Mouse (Mus musculus) heart, postnatal 14 days (tissue): ENCODE measurements around the gene Banp. TPM values are rescaled to one million over a fixed set of nuclear protein-coding genes. Genes with fewer than 3 reads are reported as not detected.

Experiments
- DNase-seq, 2 experiments: peaks; one replicate each; pipeline ENCODE4 v3.0.0; 2021 to 2022
- intact Hi-C: fragments of 180-260 bp; cut with DNase I; formaldehyde crosslinking; loops from one replicate; pipeline ENCODE4 v1.15.1; 2025
- long read RNA-seq, 2 experiments: library from polyadenylated mRNA; stranded (forward); transcript quantifications; one replicate each; pipeline ENCODE4 v2.0.0; 2021
- total RNA-seq, 2 experiments: library from RNA; stranded (reverse); gene quantifications; 2 replicates each; pipeline ENCODE4 v1.2.3; 2021

Gene Banp
- 10 to 100 TPM; 16.0 to 24.5 TPM for total RNA-seq
- long read RNA-seq, experiment 1, full-length matches to known transcripts = 11 of 21 reads
- long read RNA-seq, experiment 1, partial matches to known transcripts = 0 of 21 reads
- long read RNA-seq, experiment 1, other reads (novel, unspliced or antisense) = 10 of 21 reads
- long read RNA-seq, experiment 2, transcript Banp-201 (13 exons, 1,970 nt) = major isoform, 5 of 17 reads
- long read RNA-seq, experiment 2, partial matches to known transcripts = 1 of 17 reads
- long read RNA-seq, experiment 2, other reads (novel, unspliced or antisense) = 9 of 17 reads

DNA sequence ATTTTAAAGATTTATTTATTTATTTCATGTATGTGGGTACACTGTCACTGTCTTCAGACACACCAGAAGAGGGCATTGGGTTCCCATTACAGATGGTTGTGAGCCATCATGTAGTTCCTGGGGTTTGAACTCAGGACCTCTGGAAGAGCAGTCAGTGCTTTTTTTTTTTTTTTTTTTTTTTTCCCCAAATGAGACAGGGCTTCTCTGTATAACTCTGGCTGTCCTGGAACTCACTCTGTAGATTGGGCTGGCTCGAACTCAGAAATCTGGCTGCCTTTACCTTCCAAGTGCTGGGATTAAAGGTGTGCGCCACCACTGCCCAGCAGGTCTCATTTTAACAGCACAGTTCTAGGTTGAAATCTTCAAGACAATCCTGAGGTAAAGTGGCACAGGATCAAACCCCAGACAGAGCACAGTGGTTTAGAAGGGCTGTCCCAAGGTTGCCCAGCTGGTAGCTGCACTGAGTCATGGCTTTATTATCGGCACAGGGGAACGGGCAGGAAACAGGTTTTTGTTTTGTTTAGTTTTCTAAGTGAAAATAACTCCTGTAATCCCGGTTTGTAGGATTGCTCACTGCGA, at the start of gene Banp:
Gene Banp (plus strand): TSS at position 529 of the 579 bp plus-strand sequence.
- intact Hi-C loops = no loop called here
- no peak for DNase-seq

- intact Hi-C loops = no loop called here
- DNase-seq = peak; percentile 16 to 27
Measured at GRCm38 (mm10) chr8:121901498-121902236, 47.9 kb upstream of the Banp start.

DNA sequence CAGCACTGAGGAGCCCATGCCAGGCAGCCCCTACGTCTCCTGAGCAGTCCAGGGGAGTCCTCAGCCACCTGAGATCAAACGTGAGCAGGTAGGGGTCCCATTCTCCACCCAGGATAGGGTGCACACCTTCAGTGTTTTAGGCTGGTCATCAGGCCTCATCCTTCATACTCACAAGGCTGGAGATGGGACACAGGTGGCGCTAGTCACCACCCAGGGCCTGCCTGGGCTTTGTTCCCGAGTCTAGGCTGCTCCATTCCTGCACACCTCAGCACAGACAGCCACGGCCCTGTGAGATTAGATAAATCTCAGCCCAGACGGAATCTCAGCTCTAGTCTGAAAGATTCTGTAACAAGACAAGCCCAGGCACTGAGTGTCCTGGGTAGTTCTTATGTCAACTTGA, 45.6 kb upstream of the Banp start:
- intact Hi-C loops = no loop called here

GRCm38 (mm10) chr8:121904999-121905398, 44.6 kb upstream of the Banp start:
- DNase-seq = no peak
- intact Hi-C loops = no loop called here

More for the DNA sequence above, 45.6 kb upstream of the Banp start:
- no peak for DNase-seq

GRCm38 (mm10) chr8:121905420-121905819, 44.1 kb upstream of the Banp start:
- DNase-seq = no peak
- intact Hi-C loops = no loop called here

DNA sequence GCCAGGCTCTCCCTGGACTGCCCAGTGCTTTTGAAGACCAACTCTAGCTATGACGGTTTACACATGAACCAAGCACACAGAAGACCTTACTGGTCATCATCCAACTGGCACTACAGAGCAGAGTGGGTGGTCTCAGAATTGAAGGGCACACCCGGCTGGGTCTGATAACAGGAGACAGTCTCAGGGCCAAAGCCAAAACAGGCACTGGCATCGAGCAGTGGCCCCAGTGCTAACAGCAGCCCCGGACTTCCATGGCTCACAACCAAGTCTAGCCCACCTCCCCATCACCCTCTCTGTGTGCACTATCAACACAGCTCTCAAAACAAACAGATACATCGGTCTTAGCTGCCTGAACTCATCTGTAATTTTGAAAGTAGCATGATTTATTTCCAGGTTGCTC, 43.7 kb upstream of the Banp start:
- DNase-seq = no peak
- intact Hi-C loops = no loop called here

- peak in 1 of 2 experiments; percentile 43 for DNase-seq
- intact Hi-C loops = no loop called here
Measured at GRCm38 (mm10) chr8:121906542-121907512, 42.7 kb upstream of the Banp start.

- intact Hi-C loops = no loop called here
- peak; percentile 97 to 98 for DNase-seq
Measured at GRCm38 (mm10) chr8:121907587-121908248, 41.8 kb upstream of the Banp start, which contains the start of gene Slc7a5. TSS of gene Slc7a5 (minus strand) at chr8:121907694.

GRCm38 (mm10) chr8:121908378-121909147, 41.0 kb upstream of the Banp start:
- DNase-seq = no peak
- intact Hi-C loops = loop anchor here (1.0 kb wide), 2 partner anchors 34 to 58 kb away; no protein-coding TSS in a partner anchor

DNA sequence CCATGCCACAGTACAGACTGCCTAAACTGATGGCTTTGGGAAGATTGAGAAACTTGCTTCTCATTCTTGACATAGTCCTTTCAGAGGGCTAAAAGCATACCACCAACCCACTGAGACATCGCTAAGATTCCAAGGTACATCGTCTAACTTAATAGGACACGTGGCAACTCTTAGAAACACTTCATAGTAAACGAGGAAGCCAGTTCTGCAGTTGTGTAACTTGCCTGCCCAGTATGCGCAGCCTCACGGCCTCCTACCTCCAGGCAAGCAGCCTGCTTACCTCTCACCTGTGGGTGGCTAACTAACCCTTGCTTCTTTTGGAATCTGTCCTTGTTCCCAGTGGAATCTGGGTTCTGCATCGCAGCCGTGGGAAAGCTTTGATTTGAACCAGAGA, 40.4 kb upstream of the Banp start:
- intact Hi-C loops = loop anchor here (1.0 kb wide), 2 partner anchors 35 to 59 kb away; no protein-coding TSS in a partner anchor
- DNase-seq = no peak

- intact Hi-C loops = loop anchor here (1.0 kb wide), 2 partner anchors 35 to 59 kb away; no protein-coding TSS in a partner anchor
- peak; percentile 80 to 86 for DNase-seq
Measured at GRCm38 (mm10) chr8:121909663-121910062, 39.9 kb upstream of the Banp start.

- DNase-seq = no peak
- intact Hi-C loops = no loop called here
Measured at GRCm38 (mm10) chr8:121911400-121911799, 38.1 kb upstream of the Banp start.

DNA sequence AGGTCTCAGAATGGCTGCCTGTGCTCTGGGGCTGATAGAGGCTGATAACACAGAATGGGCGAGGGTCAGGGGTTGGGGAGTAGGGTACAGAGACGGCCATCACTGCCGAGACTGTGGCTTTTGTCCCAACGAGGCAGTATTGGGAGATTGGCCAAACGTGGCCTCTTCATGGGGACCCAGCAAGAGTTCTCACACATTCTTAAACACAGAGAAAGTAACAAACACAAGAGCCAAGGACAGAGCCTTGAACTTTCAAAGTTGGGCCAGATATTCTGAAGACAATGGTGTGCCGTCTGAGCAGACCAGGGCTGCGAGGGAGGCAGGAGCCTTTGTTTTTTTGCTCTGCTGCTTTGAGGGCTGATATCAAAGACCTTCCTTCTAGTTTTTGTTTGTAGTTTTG, 37.6 kb upstream of the Banp start:
- intact Hi-C loops = no loop called here
- no peak for DNase-seq

DNA sequence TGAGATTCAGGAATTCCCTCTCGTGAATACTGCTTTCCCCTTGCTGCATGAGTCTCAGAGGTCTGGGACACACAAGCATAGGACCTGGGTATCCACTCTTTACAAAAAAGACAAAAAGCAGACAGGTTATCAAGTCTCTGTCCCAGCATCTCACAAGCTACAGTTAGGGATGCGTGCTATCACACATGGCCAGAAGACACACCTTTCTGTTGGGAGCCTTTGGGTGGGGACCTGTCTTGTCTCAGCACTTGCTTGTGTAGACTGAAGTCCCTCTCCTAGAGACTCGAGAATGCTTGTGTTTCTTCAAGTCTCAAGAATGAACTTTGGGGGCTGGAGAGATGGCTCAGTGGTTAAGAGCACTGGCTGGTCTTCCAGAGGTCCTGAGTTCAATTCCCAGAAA, 36.7 kb upstream of the Banp start:
- intact Hi-C loops = no loop called here
- no peak for DNase-seq

DNA sequence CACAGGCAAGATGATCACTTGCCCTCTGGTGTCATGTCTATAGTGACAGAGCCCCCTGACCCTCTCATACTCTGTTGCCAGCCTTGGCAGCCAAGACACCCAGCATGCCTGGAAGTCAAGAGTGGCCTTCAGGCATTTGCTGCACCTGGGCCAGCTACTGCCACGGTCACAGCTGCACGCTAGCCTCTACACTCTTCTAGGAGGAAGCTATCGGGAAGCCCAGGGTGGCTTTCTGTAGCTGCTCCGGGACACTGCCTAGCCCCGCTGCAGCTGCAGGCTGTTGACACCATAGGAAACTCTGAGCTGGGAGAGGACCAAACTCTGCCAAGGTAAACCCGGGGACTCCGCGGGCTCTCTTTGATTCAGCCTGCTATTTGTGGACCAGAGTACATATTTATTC, 36.2 kb upstream of the Banp start:
- intact Hi-C loops = no loop called here
- DNase-seq = no peak

DNA sequence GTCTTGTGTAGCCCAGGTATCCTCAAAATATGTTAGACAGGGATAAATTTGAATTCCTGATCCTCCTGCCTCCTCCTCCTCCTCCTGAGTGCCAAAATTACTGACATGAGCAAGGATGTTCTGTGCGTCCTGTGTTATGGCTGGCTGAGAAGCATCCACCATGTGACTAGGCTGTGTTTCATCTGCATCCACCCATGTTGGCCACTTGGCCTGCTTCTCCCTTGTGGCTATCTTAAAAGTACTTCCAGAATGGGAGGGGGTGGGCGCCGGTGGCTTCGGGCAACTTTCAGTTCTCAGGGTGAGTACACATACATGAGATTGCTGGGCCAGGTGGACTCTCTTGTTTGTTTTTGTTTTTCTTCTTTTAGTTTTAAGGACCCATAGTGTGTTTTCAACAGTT, 30.4 kb upstream of the Banp start:
- DNase-seq = no peak
- intact Hi-C loops = no loop called here

GRCm38 (mm10) chr8:121919731-121920130, 29.8 kb upstream of the Banp start:
- DNase-seq = peak in 1 of 2 experiments; percentile 38
- intact Hi-C loops = loop anchor here (10.0 kb wide), 1 partner anchor 195 kb away; the partner anchor contains the start of gene Jph3

DNA sequence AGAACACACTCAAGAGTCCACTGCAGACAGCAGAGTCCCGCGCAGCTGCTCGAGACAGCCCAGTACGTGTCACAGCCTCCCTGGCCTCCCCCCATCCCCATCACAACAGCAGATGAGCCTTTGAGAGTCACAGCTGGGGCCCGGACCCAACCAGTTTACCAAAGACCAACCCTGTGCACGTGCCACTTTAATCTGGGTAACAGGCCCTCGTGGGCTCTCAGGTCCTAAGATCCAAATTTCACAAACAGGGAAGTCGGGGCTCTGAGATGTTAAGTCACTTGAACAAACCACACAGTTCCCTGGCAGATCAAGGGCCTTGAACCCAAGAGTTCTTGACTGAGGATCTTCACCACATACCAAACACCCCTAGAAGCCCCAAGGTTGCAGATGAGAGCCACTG, 28.0 kb upstream of the Banp start:
- intact Hi-C loops = loop anchor here (10.0 kb wide), 1 partner anchor 197 kb away; the partner anchor contains the start of gene Jph3

DNA sequence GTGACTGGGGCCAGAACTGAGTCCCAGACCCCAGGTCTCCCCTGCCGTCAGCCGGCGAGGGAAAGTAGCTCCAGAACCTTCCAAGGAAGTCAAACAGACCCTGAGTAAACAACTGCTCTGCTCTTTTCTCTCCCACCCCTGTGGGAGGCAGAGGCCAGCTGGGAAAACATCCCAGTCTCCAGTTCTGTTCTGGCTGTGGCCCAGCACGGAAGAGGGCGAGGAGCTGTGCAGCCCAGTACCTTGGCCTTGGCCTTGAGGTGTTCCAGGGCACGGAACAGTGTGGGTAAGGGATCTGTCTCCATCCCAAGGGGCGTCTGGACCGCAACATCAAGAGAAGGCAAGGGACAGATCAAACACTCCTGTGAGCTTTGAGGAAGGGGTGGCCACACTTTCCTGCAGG, 27.4 kb upstream of the Banp start:
- intact Hi-C loops = loop anchor here (10.0 kb wide), 1 partner anchor 197 kb away; the partner anchor contains the start of gene Jph3

More for the DNA sequence above, 28.0 kb upstream of the Banp start:
- no peak for DNase-seq

More for the DNA sequence above, 27.4 kb upstream of the Banp start:
- DNase-seq = peak; percentile 57 to 72
